Mouse (Mus musculus) central nervous system, embryonic 18 days (tissue): ENCODE results near the gene Olfr844. TPM values are rescaled to one million over a fixed set of nuclear protein-coding genes. Genes with fewer than 3 reads are reported as not detected.

Source experiments
- polyA plus RNA-seq: library from polyadenylated mRNA; depleted of rRNA; stranded (reverse); fragments of >200 nt; gene quantifications from 2 replicates; pipeline ENCODE4 v1.2.3, GENCODE M21; 2012; rRNA removed

The Olfr844 gene
- polyA plus RNA-seq, result not detected in 2 replicates

GRCm38 (mm10) chr9:19316047-19316446 lies at the start of gene Olfr844:
TSS of gene Olfr844 (plus strand) at chr9:19316347.

GRCm38 (mm10) chr9:19336157-19336556 lies 20.0 kb downstream of the Olfr844 start, which contains the start of gene Olfr845:
TSS of gene Olfr845 (plus strand) at chr9:19336457.

GRCm38 (mm10) chr9:19363905-19364304 lies 47.8 kb downstream of the Olfr844 start, which contains the start of gene Olfr846:
TSS of gene Olfr846 (minus strand) at chr9:19364005.

Other genes starting within 250 kb of the Olfr844 start
- gene Olfr836, start 196.0 kb upstream of the Olfr844 start, polyA plus RNA-seq, result not detected in 2 replicates
- not detected in 2 replicates for gene Olfr837, start 180.0 kb upstream of the Olfr844 start, polyA plus RNA-seq
- not detected in 2 replicates for gene Olfr839-ps1, start 139.0 kb upstream of the Olfr844 start, polyA plus RNA-seq
- gene Olfr843, start 64.4 kb upstream of the Olfr844 start, polyA plus RNA-seq, result not detected in 2 replicates
- gene Olfr845, start 20.1 kb downstream of the Olfr844 start, polyA plus RNA-seq, result not detected in 2 replicates
- not detected in 2 replicates for gene Olfr846, start 47.7 kb downstream of the Olfr844 start, polyA plus RNA-seq
- gene Olfr847, start 62.3 kb downstream of the Olfr844 start, polyA plus RNA-seq, result not detected in 2 replicates
- gene Olfr849, start 123.9 kb downstream of the Olfr844 start, polyA plus RNA-seq, result not detected in 2 replicates
- gene Olfr850, start 161.9 kb downstream of the Olfr844 start, polyA plus RNA-seq, result not detected in 2 replicates
- gene Olfr851, start 176.9 kb downstream of the Olfr844 start, polyA plus RNA-seq, result not detected in 2 replicates
- gene Olfr853, start 224.7 kb downstream of the Olfr844 start, polyA plus RNA-seq, result not detected in 2 replicates